Mouse (Mus musculus) heart, embryonic 13.5 days (tissue): ENCODE data around the gene 9230104L09Rik. TPM values are rescaled to one million over a fixed set of nuclear protein-coding genes. Genes with fewer than 3 reads are reported as not detected.

ENCODE experiments used
- ATAC-seq: fragments of 200-750 bp; cut with Nextera tagmentation; 2 replicates; pipeline ENCODE4 v1.8.0; 2017; ENCODE audit warnings: moderate TSS enrichment; ENCODE audit not compliant: insufficient number of reproducible peaks, low FRiP score, low TSS enrichment; ENCODE audit errors: extremely low read depth
- H3K27ac ChIP-seq: fragments of 300-500 bp; sonication (generic); replicated peaks from 2 replicates; pipeline ENCODE4 v1.5.1; 2015; ENCODE audit warnings: moderate library complexity, mild to moderate bottlenecking, inconsistent platforms
- H3K27me3 ChIP-seq: fragments of 300-500 bp; sonication (generic); replicated peaks from 2 replicates; pipeline ENCODE4 v1.6.1; 2015; ENCODE audit warnings: mild to moderate bottlenecking, inconsistent platforms
- H3K36me3 ChIP-seq: fragments of 300-500 bp; sonication (generic); 2 replicates; pipeline ENCODE4 v1.6.1; 2015; ENCODE audit warnings: mild to moderate bottlenecking, inconsistent platforms
- H3K4me1 ChIP-seq: fragments of 300-500 bp; sonication (generic); 2 replicates; pipeline ENCODE4 v1.6.1; 2015; ENCODE audit warnings: inconsistent platforms
- H3K4me2 ChIP-seq: fragments of 300-500 bp; sonication (generic); 2 replicates; pipeline ENCODE4 v1.6.1; 2015; ENCODE audit warnings: inconsistent platforms, mild to moderate bottlenecking, moderate library complexity
- H3K4me3 ChIP-seq: fragments of 300-500 bp; sonication (generic); 2 replicates; pipeline ENCODE4 v1.5.1; 2015; ENCODE audit warnings: moderate library complexity, mild to moderate bottlenecking, inconsistent platforms
- H3K9ac ChIP-seq: fragments of 300-500 bp; sonication (generic); 2 replicates; pipeline ENCODE4 v1.6.1; 2015; ENCODE audit warnings: inconsistent platforms, mild to moderate bottlenecking, moderate library complexity
- H3K9me3 ChIP-seq: fragments of 300-500 bp; sonication (generic); 2 replicates; pipeline ENCODE4 v1.6.1; 2016; ENCODE audit warnings: inconsistent platforms
- WGBS: fragments of 180-500 bp; shearing (Covaris S2); methylation state at CpG from one replicate; pipeline ENCODE4 v1.1.7; 2015; ENCODE audit warnings: mixed read lengths; 5-methylcytosine and 5-hydroxymethylcytosine counted together
- polyA plus RNA-seq: library from polyadenylated mRNA; unstranded; fragments of >200 nt; fragmentation: Nextera tagmentation; extraction: Ambion mirVana; gene quantifications from 2 replicates; pipeline ENCODE4 v1.2.1, GENCODE M21; 2015

9230104L09Rik gene
- polyA plus RNA-seq, 1 experiment from 2014 or later: not detected

DNA sequence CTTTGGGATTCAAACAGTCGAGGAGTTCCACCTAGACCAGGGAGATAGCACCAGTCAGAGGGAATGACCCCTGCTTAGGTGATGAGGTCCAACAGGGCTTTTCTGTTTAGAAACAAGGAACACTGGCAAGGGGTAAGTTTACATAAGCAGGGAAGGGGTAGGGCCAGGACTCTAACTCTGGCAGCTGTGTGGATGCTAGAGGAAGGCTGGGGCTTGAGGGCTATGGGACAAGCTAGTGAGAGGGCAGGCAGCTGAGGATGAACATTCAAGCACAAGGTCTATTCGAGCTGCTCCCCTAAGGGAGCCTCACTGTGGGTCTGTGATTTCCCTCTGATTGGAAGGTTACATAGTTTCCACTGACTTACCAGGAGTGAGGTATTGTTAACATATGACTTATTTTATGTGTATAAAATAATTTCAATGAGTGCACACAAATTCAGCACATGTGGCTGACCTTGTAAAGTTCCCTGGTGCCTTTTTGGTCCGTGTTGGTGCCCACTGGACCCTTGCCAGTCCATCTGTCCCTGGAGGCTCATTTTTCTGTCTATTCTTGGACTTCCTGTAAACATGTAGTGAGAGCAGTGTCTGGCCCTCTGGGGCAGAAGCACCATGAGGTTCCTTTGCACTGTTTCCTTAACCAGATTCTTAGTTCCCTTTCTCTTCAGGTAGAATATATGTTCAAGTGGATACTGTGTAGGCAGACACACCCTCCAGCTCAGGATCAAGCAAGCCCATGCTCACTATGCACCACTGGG, 12.4 kb upstream of the 9230104L09Rik start:
- Histone ChIP-seq H3K9ac (no peak overlapping the region), H3K9me3 (no peaks in the 10 kb centered on the region), H3K4me1 (peaks cover 64% of the 10 kb centered on the region), H3K27ac (peak overlapping the region; percentile 13), H3K4me2 (no peak overlapping the region), H3K36me3 (peaks cover 5% of the 10 kb centered on the region), H3K4me3 (no peak overlapping the region), H3K27me3 (no peaks in the 10 kb centered on the region)
- WGBS: 22% methylated on average over 3 of the region's 3 CpGs
- ATAC-seq: no peak

DNA sequence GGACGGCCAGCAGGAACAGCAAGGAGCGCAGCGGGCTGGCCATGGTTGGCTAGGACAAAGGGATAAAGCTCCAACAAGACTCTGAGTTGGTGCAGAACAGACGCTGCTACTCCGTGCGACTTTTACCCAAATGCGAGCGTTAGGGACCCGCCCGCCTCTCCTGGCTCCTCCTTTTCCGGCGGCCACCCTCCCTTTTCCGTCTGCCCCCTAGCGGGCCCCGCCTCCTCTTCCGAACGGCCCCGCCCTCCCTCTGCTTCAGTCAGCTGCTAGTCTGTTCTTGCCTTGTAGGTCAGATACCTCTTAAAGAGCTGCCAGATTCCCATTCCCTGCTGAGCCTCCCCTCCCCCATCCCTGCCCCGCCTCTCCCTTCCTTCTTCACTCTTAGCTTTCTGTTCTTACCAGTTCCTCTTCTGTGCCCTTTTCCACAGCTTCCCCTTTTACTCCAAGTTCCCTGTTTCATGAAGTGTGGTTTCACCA, 10.5 kb upstream of the 9230104L09Rik start, which contains the start of gene Cst3:
Cst3 (minus strand) TSS at position 358 of the 477 bp plus-strand sequence.
- H3K9ac ChIP-seq: peak within 1 kb of the TSS; percentile 94
- WGBS: 0% methylated on average over 19 of the region's 19 CpGs
- peak within 1 kb of the TSS; percentile 95 for H3K27ac ChIP-seq
- peak within 1 kb of the TSS; percentile 82 for H3K4me2 ChIP-seq
- peak within 1 kb of the TSS; percentile 80 for H3K4me3 ChIP-seq
- H3K27me3 ChIP-seq: no peaks in the 10 kb centered on the region
- H3K36me3 ChIP-seq: peaks cover 22% of the 10 kb centered on the region
- peaks cover 68% of the 10 kb centered on the region for H3K4me1 ChIP-seq
- peak; percentile 84 for ATAC-seq
- H3K9me3 ChIP-seq: no peaks in the 10 kb centered on the region

DNA sequence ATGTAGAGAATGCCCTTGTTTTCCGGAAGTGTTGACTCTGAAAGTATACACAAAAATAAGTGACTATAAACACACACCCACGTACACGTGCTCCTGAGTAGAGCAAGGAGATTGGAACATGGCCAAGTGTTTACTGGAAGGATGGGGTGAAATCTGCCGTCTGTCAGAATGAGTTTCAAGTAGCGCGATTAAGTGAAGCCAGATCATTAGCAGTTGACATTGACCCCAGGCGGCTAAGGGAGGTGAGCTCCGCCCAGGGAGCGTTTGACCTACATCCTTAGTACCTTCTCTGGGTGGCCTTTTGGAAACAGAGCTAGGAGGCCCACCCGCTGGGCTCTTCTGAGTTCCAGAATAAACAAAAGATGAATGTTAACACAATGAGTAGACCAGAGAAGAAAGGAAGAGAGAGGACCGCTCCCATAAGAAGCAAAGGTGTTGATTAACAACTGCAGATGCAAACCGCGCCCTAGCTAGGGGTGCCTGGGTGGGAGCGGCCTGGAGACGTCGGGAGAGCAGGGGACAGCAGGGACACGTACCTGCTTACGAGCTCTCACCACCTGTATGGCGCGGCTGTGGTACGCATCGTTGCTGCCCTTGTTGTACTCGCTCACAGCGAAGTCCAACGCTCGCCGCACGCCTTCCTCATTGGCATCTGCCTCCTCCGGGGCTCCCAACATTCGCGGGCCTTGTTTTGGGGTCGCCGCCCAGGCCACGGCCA, 9.9 kb upstream of the 9230104L09Rik start:
- peak; percentile 28; the same call in 1 of the 2 replicates for ATAC-seq
- Histone ChIP-seq H3K4me2 (peak overlapping the region; percentile 82), H3K4me3 (peak overlapping the region; percentile 80), H3K27ac (peak overlapping the region; percentile 95), H3K4me1 (peaks cover 67% of the 10 kb centered on the region), H3K27me3 (no peaks in the 10 kb centered on the region), H3K9ac (peak overlapping the region; percentile 94), H3K36me3 (peaks cover 24% of the 10 kb centered on the region), H3K9me3 (no peaks in the 10 kb centered on the region)
- under 1% methylated on average over 34 of the region's 34 CpGs for WGBS

DNA sequence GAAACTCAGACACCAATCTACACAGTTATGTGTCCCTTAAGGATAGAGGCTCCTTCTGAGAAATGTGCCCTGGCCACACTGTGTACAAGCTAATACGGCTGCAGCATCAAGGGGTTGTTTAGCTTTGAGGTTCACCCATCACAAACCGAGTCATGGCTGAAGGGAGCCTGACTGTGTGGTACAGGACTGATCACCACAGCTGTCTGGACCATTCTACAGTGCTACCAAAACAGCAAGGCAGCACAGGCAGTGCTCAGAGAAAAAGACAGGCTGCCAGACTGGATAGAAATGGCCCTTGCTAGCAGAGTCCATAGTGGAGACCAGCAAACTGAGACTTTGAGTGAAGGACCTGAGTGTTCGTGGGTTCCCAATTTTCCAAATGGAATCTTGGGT, 9.4 kb upstream of the 9230104L09Rik start:
- ATAC-seq: no peak
- peaks cover 24% of the 10 kb centered on the region for H3K36me3 ChIP-seq
- no peaks in the 10 kb centered on the region for H3K9me3 ChIP-seq
- peak overlapping the region; percentile 82 for H3K4me2 ChIP-seq
- H3K4me3 ChIP-seq: peak overlapping the region; percentile 80
- peak overlapping the region; percentile 94 for H3K9ac ChIP-seq
- 33% methylated on average over 3 of the region's 3 CpGs for whole genome bisulfite sequencing
- peaks cover 61% of the 10 kb centered on the region for H3K4me1 ChIP-seq
- peak overlapping the region; percentile 95 for H3K27ac ChIP-seq
- H3K27me3 ChIP-seq: no peaks in the 10 kb centered on the region

DNA sequence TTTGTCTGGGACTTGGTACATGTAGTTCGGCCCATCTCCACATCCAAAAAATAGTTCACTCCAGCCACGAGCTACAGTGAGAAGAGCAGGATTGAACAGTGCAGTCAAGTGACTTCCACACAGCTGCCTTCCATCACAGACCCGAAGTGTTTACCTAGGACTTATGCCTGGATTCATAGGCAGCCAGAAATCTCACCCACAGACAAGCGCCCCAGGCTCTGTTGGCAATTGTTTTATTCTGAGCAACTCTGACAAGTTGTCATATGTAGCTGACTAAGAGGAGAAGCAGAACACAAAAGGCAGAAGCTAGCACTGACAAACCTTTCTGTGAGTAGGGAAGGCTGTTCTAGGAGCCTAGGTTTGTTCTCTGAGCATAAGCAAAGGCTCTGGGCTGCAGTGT, 8.0 kb upstream of the 9230104L09Rik start:
- WGBS: 46% methylated on average over 4 of the region's 4 CpGs
- Histone ChIP-seq H3K9me3 (no peaks in the 10 kb centered on the region), H3K4me2 (peak overlapping the region; percentile 82), H3K9ac (peak overlapping the region; percentile 94), H3K27ac (peak overlapping the region; percentile 95), H3K27me3 (no peaks in the 10 kb centered on the region), H3K4me3 (peak overlapping the region; percentile 80), H3K4me1 (peaks cover 48% of the 10 kb centered on the region), H3K36me3 (peaks cover 24% of the 10 kb centered on the region)
- ATAC-seq: no peak

DNA sequence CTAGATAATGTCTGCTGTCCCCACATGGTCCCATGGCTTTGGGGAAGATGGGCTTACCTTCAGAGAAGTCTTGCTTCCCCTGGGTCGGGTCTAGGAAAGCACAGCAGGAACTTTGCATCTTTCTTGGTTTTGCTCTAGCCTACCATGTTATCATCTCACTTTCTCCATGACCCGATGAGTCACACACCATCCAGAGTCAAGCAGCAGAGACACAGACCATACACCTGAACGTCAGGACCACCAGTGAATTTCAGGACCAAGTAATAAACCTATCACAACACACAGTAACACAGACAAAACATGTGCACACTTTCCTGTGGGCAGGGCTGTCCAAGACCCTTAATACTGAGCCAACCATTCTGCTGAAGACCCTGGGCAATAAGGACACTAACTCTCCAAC, 5.7 kb upstream of the 9230104L09Rik start:
- no peaks in the 10 kb centered on the region for H3K9me3 ChIP-seq
- 69% methylated on average over 3 of the region's 3 CpGs for WGBS
- H3K4me2 ChIP-seq: no peak overlapping the region
- peaks cover 32% of the 10 kb centered on the region for H3K4me1 ChIP-seq
- no peak overlapping the region for H3K9ac ChIP-seq
- no peak overlapping the region for H3K27ac ChIP-seq
- H3K36me3 ChIP-seq: peaks cover 24% of the 10 kb centered on the region
- ATAC-seq: no peak
- H3K4me3 ChIP-seq: no peak overlapping the region
- no peaks in the 10 kb centered on the region for H3K27me3 ChIP-seq

DNA sequence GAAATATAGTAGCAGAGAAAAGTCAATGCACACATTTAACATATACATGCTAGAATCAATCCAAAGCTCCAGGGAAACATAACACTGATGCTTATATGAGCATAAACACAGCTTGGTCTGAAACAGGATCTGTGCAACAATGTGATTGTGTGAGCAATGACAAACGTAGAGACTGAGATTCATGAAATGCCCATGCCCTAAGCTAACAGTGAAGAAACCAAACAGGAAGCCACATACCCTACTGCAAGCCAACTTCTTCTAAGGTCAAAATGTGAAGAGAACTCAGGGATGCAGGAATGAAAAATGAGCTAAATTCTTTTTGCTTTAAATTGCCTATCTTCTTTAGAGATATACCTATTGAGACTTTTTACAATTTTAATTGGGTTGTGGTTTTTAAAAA, 4.1 kb upstream of the 9230104L09Rik start:
- H3K27ac ChIP-seq: no peak overlapping the region
- H3K27me3 ChIP-seq: no peaks in the 10 kb centered on the region
- H3K4me2 ChIP-seq: no peak overlapping the region
- H3K36me3 ChIP-seq: peaks cover 24% of the 10 kb centered on the region
- H3K4me1 ChIP-seq: peaks cover 35% of the 10 kb centered on the region
- WGBS: 73% methylated on average over 1 of the region's 1 CpGs
- H3K9ac ChIP-seq: no peak overlapping the region
- no peaks in the 10 kb centered on the region for H3K9me3 ChIP-seq
- no peak for ATAC-seq
- no peak overlapping the region for H3K4me3 ChIP-seq

DNA sequence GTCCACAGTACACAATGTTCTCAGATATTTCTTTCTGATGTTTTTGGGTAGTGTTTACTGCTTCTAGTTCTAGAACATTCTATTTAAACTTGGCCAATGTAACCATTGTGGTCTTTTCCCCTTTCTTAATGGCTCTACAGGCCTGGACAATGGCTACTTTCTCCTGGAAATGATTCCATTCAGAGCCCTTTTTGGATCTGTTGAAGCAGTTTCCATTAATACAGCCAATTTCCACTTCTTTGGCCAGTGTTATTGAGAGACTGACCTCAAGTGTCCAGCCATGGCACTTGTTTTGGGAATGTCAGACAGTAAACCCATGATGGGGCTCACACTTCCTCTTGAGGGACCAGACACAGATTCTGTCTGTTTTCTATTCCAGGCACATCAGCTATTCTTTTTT, 3.1 kb downstream of the 9230104L09Rik start:
- no peak for ATAC-seq
- H3K36me3 ChIP-seq: no peaks in the 10 kb centered on the region
- no peak overlapping the region for H3K9ac ChIP-seq
- no peaks in the 10 kb centered on the region for H3K27me3 ChIP-seq
- H3K4me3 ChIP-seq: no peak overlapping the region
- H3K27ac ChIP-seq: no peak overlapping the region
- H3K4me1 ChIP-seq: peaks cover 26% of the 10 kb centered on the region
- H3K4me2 ChIP-seq: no peak overlapping the region
- H3K9me3 ChIP-seq: no peaks in the 10 kb centered on the region

DNA sequence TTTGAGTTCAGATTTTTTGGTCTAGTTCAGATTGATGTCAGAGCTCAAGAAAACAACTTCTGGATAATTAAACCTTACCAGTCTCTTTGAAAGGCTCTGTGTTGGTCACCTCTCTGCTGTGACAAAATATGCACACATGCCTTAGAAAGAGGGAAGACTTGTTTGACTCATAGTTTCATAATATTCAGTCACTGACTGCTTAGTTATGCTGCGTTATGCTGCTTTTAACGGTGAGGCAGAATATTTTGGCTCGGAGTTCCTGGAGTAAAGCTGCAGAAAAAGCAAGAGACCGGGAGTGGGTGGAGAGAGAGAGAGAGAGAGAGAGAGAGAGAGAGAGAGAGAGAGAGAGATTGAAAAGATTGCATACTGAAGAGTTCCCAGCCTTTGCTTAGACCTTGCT, 3.8 kb downstream of the 9230104L09Rik start:
- Histone ChIP-seq H3K27me3 (no peaks in the 10 kb centered on the region), H3K4me2 (no peak overlapping the region), H3K9ac (no peak overlapping the region), H3K36me3 (no peaks in the 10 kb centered on the region), H3K4me3 (no peak overlapping the region), H3K4me1 (peaks cover 32% of the 10 kb centered on the region), H3K9me3 (no peaks in the 10 kb centered on the region), H3K27ac (no peak overlapping the region)
- no peak for ATAC-seq
- WGBS: 72% methylated on average over 4 of the region's 4 CpGs

DNA sequence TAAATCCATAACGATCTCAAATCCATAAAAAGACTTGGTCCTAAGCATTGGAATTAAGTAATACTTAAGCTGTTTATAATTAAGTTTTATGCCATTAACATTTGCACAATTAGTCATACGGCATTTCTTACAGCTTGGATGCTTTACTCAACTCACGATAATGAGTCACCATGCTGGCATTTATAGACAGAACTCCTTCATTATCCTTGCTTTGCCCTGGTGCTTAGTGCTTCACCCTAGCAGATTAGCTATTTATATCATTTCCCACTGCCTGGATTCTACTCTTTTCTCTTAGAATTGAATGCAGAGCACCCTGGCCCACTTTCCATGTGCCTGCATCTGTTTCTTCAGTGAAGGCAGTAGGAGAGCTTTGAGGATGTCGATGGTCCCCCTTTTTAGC, 7.3 kb downstream of the 9230104L09Rik start:
- peak overlapping the region; percentile 73; the same call in 1 of the 2 replicates for H3K27ac ChIP-seq
- no peak overlapping the region for H3K9ac ChIP-seq
- peaks cover 19% of the 10 kb centered on the region for H3K4me1 ChIP-seq
- no peak overlapping the region for H3K4me3 ChIP-seq
- H3K4me2 ChIP-seq: no peak overlapping the region; the same call in 1 of the 2 replicates
- no peak for ATAC-seq
- peaks cover 4% of the 10 kb centered on the region; the same call in 1 of the 2 replicates for H3K9me3 ChIP-seq
- H3K36me3 ChIP-seq: no peaks in the 10 kb centered on the region
- WGBS: 55% methylated on average over 4 of the region's 4 CpGs
- no peaks in the 10 kb centered on the region for H3K27me3 ChIP-seq

DNA sequence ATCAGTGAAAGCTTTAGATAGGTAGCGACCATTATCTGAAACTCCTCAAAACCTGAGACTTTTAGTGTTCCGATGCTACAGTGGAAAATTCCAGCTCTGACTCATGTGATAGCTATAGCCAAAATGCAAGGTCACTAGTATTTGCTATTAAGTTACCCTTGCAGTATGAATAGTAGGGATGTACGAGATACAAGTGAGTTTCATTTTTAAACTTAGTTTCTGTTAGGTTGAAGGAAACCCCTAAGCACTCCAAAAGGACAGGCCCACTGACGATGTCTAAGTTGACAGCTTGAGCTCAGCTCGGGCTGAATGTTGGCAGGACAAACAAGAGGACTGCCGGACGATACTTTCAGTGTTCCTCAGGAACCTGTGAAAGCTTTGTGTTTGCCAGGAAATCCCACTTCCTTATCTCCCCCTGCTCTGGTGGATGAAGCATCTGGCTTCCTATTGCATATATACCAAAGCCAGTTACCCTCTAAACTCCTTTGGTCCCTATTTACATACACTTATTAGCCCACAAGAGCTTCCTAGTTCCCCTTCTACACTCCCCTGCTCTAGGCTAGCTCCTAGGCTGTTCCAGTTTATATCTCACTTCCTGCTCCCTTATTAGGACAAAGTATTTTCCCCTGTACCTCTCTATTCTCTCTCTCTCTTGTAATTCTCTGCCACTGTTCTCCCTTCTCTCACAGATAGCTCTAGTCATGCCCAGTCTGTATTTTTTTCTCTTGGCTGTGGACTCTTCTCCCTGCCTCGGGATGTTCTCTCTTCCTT, 8.0 kb downstream of the 9230104L09Rik start:
- ATAC-seq: no peak
- Histone ChIP-seq H3K4me1 (peaks cover 19% of the 10 kb centered on the region), H3K9ac (no peak overlapping the region), H3K27me3 (no peaks in the 10 kb centered on the region), H3K36me3 (no peaks in the 10 kb centered on the region), H3K9me3 (peaks cover 4% of the 10 kb centered on the region; the same call in 1 of the 2 replicates), H3K27ac (peak overlapping the region; percentile 73), H3K4me2 (peak overlapping the region; percentile 49), H3K4me3 (0 out of 2 replicates have a peak overlapping the region, but pooled peaks have one; percentile 3)
- whole genome bisulfite sequencing: 30% methylated on average over 8 of the region's 8 CpGs
